Mouse (Mus musculus) neutrophil, adult 5-6 weeks (primary cell): Measurements from ENCODE around the gene Aftph. TPM values are rescaled to one million over a fixed set of nuclear protein-coding genes. Genes with fewer than 3 reads are reported as not detected.

ENCODE experiments used
- total RNA-seq: library from RNA; stranded (forward); fragments of 200-1000 nt; gene quantifications from 2 replicates; pipeline ENCODE4 v1.2.3, GENCODE M21; 2017

Aftph gene
- total RNA-seq, 1 experiment from 2014 or later: 153 TPM

Other genes starting within 250 kb of the Aftph start
- gene Sertad2, start 198.3 kb downstream of the Aftph start, total RNA-seq: 17.8 and 18.4 TPM in 2 replicates
- 2.1 and 2.6 TPM in 2 replicates for gene Lgalsl, start 89.5 kb upstream of the Aftph start, total RNA-seq